Mouse (Mus musculus): ENCODE results near the gene Gdf9.
A peak's percentile ranks its signal among the peaks of the same experiment; 100 is the strongest.

Gene Gdf9

GRCm38 (mm10) chr11:53431347-53432056 is 679 bp downstream of the Gdf9 start:
- peak; percentile 88 for TF ChIP-seq GATA4 (IDR thresholded peaks at IDR 0.05; ENCODE audit: insufficient replicate concordance, low read length)

- TF ChIP-seq GATA4 (IDR thresholded peaks at IDR 0.05; ENCODE audit: insufficient replicate concordance, low read length): no peak
Observed at GRCm38 (mm10) chr11:53433057-53433456, 2.2 kb downstream of the Gdf9 start.

- TF ChIP-seq GATA4 (IDR thresholded peaks at IDR 0.05; ENCODE audit: insufficient replicate concordance, low read length): no peak
Observed at GRCm38 (mm10) chr11:53435504-53435903, 4.7 kb downstream of the Gdf9 start.

GRCm38 (mm10) chr11:53436338-53436737 is 5.5 kb downstream of the Gdf9 start:
- TF ChIP-seq GATA4 (IDR thresholded peaks at IDR 0.05; ENCODE audit: insufficient replicate concordance, low read length): no peak

- TF ChIP-seq GATA4 (IDR thresholded peaks at IDR 0.05; ENCODE audit: insufficient replicate concordance, low read length): peak; percentile 75; the same call in 1 of the 2 replicates
Observed at GRCm38 (mm10) chr11:53441921-53442320, 11.1 kb downstream of the Gdf9 start.

GRCm38 (mm10) chr11:53443861-53444260 is 13.0 kb downstream of the Gdf9 start:
- no peak for TF ChIP-seq GATA4 (IDR thresholded peaks at IDR 0.05; ENCODE audit: insufficient replicate concordance, low read length)

- TF ChIP-seq GATA4 (IDR thresholded peaks at IDR 0.05; ENCODE audit: insufficient replicate concordance, low read length): no peak
Observed at GRCm38 (mm10) chr11:53445562-53445961, 14.7 kb downstream of the Gdf9 start.

GRCm38 (mm10) chr11:53446183-53446582 is 15.4 kb downstream of the Gdf9 start:
- TF ChIP-seq GATA4 (IDR thresholded peaks at IDR 0.05; ENCODE audit: insufficient replicate concordance, low read length): no peak

- TF ChIP-seq GATA4 (IDR thresholded peaks at IDR 0.05; ENCODE audit: insufficient replicate concordance, low read length): no peak
Observed at GRCm38 (mm10) chr11:53447996-53448395, 17.2 kb downstream of the Gdf9 start.

GRCm38 (mm10) chr11:53448529-53448928 is 17.7 kb downstream of the Gdf9 start:
- TF ChIP-seq GATA4 (IDR thresholded peaks at IDR 0.05; ENCODE audit: insufficient replicate concordance, low read length): no peak

GRCm38 (mm10) chr11:53450070-53450705 is 19.4 kb downstream of the Gdf9 start:
- no peak for TF ChIP-seq GATA4 (IDR thresholded peaks at IDR 0.05; ENCODE audit: insufficient replicate concordance, low read length)

- no peak for TF ChIP-seq GATA4 (IDR thresholded peaks at IDR 0.05; ENCODE audit: insufficient replicate concordance, low read length)
Observed at GRCm38 (mm10) chr11:53451361-53451760, 20.5 kb downstream of the Gdf9 start.

- TF ChIP-seq GATA4 (IDR thresholded peaks at IDR 0.05; ENCODE audit: insufficient replicate concordance, low read length): no peak
Observed at GRCm38 (mm10) chr11:53452396-53452795, 21.6 kb downstream of the Gdf9 start.

- TF ChIP-seq GATA4 (IDR thresholded peaks at IDR 0.05; ENCODE audit: insufficient replicate concordance, low read length): no peak
Observed at GRCm38 (mm10) chr11:53453031-53453430, 22.2 kb downstream of the Gdf9 start.

- TF ChIP-seq GATA4 (IDR thresholded peaks at IDR 0.05; ENCODE audit: insufficient replicate concordance, low read length): no peak
Observed at GRCm38 (mm10) chr11:53456474-53457371, 25.9 kb downstream of the Gdf9 start, which contains the start of the genes Gm10447 and Shroom1. Gm10447 (minus strand) TSS chr11:53457110. Shroom1 (plus strand) TSS chr11:53457205.
